Mouse (Mus musculus) liver, embryonic 15.5 days (tissue): Measurements from ENCODE around the gene Primpol. TPM values are rescaled to one million over a fixed set of nuclear protein-coding genes. Genes with fewer than 3 reads are reported as not detected.

Experiments used
- ATAC-seq: fragments of 200-750 bp; cut with Nextera tagmentation; 2 replicates; pipeline ENCODE4 v1.8.0; 2017; ENCODE audit warnings: moderate number of reproducible peaks, mild to moderate bottlenecking, moderate library complexity; ENCODE audit not compliant: insufficient read depth
- H3K27ac ChIP-seq: fragments of 300-500 bp; sonication (generic); replicated peaks from 2 replicates; pipeline ENCODE4 v1.5.1; 2015; ENCODE audit warnings: mild to moderate bottlenecking, inconsistent platforms
- H3K27me3 ChIP-seq: fragments of 300-500 bp; sonication (generic); 2 replicates; pipeline ENCODE4 v1.6.1; 2015; ENCODE audit warnings: mild to moderate bottlenecking, inconsistent platforms
- H3K36me3 ChIP-seq: fragments of 300-500 bp; sonication (generic); replicated peaks from 2 replicates; pipeline ENCODE4 v1.6.1; 2015; ENCODE audit warnings: moderate library complexity, mild to moderate bottlenecking, inconsistent platforms
- H3K4me1 ChIP-seq: fragments of 300-500 bp; sonication (generic); replicated peaks from 2 replicates; pipeline ENCODE4 v1.6.1; 2015; ENCODE audit warnings: inconsistent platforms
- H3K4me2 ChIP-seq: fragments of 300-500 bp; sonication (generic); 2 replicates; pipeline ENCODE4 v1.6.1; 2015; ENCODE audit warnings: moderate library complexity, mild to moderate bottlenecking, inconsistent platforms
- H3K4me3 ChIP-seq: fragments of 300-500 bp; sonication (generic); replicated peaks from 2 replicates; pipeline ENCODE4 v1.5.1; 2015; ENCODE audit warnings: mild to moderate bottlenecking, inconsistent platforms
- H3K9ac ChIP-seq: fragments of 300-500 bp; sonication (generic); 2 replicates; pipeline ENCODE4 v1.6.1; 2015; ENCODE audit warnings: moderate library complexity, mild to moderate bottlenecking, inconsistent platforms
- H3K9me3 ChIP-seq: fragments of 300-500 bp; sonication (generic); replicated peaks from 2 replicates; pipeline ENCODE4 v1.6.1; 2016; ENCODE audit warnings: inconsistent platforms
- WGBS: fragments of 180-500 bp; shearing (Covaris S2); methylation state at CpG from one replicate; pipeline ENCODE4 v1.1.7; 2015; ENCODE audit warnings: mixed read lengths; ENCODE audit not compliant: insufficient replicate concordance; 5-methylcytosine and 5-hydroxymethylcytosine counted together
- polyA plus RNA-seq: library from polyadenylated mRNA; unstranded; fragments of >200 nt; fragmentation: Nextera tagmentation; extraction: Ambion mirVana; gene quantifications from 2 replicates; pipeline ENCODE4 v1.2.1, GENCODE M21; 2015

The Primpol gene
- polyA plus RNA-seq, 1 experiment from 2014 or later = 9.0 TPM

DNA sequence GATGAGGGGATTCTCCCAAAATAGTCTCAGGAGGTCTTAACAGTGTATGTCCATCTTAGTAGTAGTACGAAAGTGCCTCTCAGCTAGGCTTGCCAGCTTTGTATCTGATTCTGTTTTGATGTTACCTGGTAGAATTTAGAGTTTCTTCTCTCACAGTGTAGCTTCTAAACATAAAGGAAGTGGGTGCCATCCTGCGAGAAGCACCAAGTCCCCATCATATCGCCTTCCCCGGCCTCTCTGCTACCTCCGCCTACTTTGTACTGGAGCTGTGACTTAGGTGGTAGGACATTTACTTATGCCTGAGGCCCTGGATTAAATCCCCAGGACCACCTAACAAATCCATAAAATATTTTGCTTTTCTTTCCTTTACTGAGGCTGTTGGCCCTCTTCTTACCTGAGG is 9.6 kb upstream of the Primpol start:
- no peaks in the 10 kb centered on the region for H3K9me3 ChIP-seq
- H3K27me3 ChIP-seq = no peaks in the 10 kb centered on the region
- no peak overlapping the region for H3K4me3 ChIP-seq
- H3K4me1 ChIP-seq = peaks cover 35% of the 10 kb centered on the region
- no peak overlapping the region for H3K9ac ChIP-seq
- peaks cover 16% of the 10 kb centered on the region for H3K36me3 ChIP-seq
- H3K27ac ChIP-seq = no peak overlapping the region
- 73% methylated on average over 5 of the region's 5 CpGs for WGBS
- no peak overlapping the region for H3K4me2 ChIP-seq
- ATAC-seq = no peak

DNA sequence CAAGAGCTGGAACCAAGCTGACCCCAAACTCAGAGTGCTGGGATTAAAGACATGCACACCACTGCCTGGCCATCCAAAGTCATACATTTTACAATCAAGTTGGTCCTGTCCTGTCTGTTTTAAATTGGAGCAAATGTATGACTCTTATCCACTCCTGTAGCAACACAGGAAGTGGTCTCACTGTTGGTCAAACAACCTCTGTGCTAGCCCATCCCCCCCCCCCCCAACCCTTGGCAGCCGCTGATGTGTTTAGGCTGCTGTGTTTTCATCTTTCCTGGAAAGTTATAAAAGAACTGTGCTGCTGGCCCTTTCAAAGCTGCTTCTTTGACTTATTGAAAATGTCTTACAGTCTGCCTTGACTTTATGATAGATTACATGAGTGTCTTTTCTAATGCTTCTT is 8.2 kb upstream of the Primpol start:
- ATAC-seq = no peak
- H3K27me3 ChIP-seq = no peaks in the 10 kb centered on the region
- no peak overlapping the region for H3K4me2 ChIP-seq
- no peak overlapping the region for H3K4me3 ChIP-seq
- no peak overlapping the region for H3K27ac ChIP-seq
- H3K4me1 ChIP-seq = peaks cover 35% of the 10 kb centered on the region
- H3K9ac ChIP-seq = no peak overlapping the region
- WGBS = 12% methylated on average over 1 of the region's 1 CpGs
- H3K9me3 ChIP-seq = no peaks in the 10 kb centered on the region
- peaks cover 2% of the 10 kb centered on the region for H3K36me3 ChIP-seq

DNA sequence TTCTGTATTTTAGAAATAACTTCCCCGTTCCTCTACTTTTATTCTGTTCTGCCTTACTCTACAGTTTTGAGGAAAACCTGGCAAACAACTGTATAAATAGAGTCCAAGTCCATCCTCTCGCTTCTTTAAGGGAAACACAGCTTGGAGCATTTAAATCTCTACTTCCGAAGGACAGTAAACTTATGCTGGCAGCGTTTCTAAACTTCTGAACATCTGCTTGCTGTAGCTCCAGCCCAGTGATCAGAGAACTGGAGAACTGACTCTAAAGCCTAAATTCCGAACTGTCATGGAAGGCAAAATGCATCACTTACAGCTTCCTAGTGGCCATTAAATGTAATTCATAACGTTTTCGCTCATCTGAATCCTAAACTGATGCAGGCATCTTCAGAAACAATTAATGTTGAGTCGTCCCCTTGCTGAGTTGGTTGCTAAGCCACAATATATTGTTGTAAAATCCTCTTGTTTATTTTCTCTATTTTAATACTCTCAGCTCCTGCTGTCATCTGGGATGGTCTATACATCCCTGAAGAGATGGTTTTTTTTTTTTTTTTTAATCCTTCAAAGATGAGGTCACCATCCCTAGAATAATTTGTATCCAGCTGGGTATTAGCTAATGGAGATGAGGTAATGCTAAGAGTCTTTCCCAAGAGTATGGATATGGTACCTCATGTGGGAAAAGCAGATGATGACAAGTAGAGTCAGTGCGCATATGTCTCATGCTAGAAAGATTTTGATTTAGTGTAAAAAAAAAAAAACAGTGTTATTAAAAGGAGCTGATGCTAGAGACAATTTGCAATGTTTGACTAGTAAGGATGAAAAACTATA is 5.6 kb upstream of the Primpol start:
- WGBS = 78% methylated on average over 9 of the region's 9 CpGs
- no peaks in the 10 kb centered on the region for H3K27me3 ChIP-seq
- H3K9ac ChIP-seq = no peak overlapping the region
- no peaks in the 10 kb centered on the region for H3K36me3 ChIP-seq
- H3K4me3 ChIP-seq = no peak overlapping the region
- H3K4me1 ChIP-seq = peaks cover 49% of the 10 kb centered on the region
- no peaks in the 10 kb centered on the region for H3K9me3 ChIP-seq
- no peak overlapping the region for H3K4me2 ChIP-seq
- no peak overlapping the region for H3K27ac ChIP-seq
- ATAC-seq = no peak

DNA sequence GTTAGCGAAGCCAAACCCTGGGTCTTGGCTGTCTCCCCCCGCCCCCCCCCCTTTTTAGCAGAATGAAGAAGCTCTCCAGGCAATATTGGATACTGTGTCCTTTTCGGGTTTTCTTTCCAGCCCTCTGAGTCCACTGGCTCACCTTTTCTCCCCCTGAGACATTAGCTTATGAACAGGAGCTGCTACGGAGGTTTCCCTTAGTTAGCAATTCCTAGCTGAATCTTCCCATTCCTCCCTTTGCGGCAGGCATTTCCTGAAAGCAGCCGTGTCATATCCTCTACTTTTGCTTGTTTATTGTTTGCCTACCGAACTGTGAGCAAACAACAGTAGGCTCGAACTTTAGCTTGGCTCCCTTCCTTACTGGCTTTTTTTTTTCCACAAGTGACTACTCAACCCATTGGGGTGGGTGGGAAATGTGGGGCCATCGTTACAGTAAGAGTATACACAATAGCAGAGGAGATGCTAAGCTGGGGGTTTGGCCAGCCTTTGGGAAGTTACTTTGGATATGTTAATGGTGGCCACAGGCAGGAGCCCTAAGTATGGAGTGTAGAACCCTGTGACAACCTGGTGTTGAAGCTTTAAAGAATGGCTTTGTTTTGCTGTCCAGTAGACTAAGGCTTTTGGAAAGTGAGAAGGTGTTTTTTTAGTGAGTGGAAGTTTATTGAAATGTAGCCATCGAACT is 1.8 kb upstream of the Primpol start:
- H3K27ac ChIP-seq = peak overlapping the region; percentile 86; the same call in 1 of the 2 replicates
- peaks cover 49% of the 10 kb centered on the region for H3K4me1 ChIP-seq
- H3K27me3 ChIP-seq = no peaks in the 10 kb centered on the region
- no peaks in the 10 kb centered on the region for H3K9me3 ChIP-seq
- H3K9ac ChIP-seq = peak overlapping the region; percentile 77
- no peaks in the 10 kb centered on the region for H3K36me3 ChIP-seq
- H3K4me3 ChIP-seq = peak overlapping the region; percentile 77
- 8% methylated on average over 10 of the region's 10 CpGs for WGBS
- peak overlapping the region; percentile 95 for H3K4me2 ChIP-seq
- no peak for ATAC-seq

DNA sequence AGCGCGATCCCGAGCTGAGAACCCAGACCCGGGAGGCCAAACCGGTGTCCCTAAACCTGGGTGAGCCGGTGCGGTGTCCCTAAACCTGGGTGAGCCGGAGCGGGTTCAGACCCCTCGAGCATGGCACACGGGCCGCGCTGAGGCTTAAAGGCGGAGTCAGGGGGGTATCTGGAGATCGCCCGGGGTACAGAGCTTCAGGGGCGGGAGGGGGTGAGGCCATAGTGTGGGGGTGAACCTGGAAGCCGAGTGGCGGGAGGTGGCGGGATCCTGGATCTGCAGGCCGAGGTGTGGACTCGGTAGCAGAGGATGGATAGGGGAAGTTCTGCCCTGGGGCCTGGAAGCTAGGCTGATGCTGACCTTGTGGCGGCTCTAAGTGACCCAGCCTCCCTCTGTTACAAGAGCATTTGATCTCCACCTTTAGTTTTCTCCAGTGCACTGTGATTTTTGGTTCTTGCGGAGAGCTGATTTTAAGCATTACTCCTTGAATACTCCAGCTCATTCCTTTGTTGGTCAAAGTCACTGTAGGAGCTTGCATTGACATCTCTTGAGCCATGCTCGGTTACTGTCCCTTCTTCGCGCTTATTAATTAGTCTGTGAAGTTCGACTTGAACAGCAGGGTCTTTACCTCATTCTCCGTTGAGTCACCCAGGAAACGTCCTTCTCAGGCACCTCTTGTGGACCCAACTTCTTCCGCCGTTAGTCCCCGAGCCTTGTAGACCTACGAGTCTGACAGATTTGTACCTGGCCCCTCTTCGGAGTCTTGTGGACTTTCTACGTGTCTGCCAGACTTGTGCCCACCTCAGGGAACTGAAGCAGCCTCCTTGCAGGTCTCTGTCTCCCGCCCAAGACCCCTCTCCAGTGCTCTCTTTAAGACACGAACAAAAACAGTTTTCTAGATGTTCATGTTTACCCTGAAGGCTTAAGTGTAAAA is 943 bp upstream of the Primpol start:
- Histone ChIP-seq H3K9me3 (no peaks in the 10 kb centered on the region), H3K9ac (peak overlapping the region; percentile 77), H3K4me1 (peaks cover 54% of the 10 kb centered on the region), H3K27me3 (no peaks in the 10 kb centered on the region), H3K27ac (peak overlapping the region; percentile 86), H3K4me2 (peak overlapping the region; percentile 95), H3K36me3 (no peaks in the 10 kb centered on the region), H3K4me3 (peak overlapping the region; percentile 77)
- under 1% methylated on average over 38 of the region's 38 CpGs for WGBS
- peak; percentile 51 for ATAC-seq

DNA sequence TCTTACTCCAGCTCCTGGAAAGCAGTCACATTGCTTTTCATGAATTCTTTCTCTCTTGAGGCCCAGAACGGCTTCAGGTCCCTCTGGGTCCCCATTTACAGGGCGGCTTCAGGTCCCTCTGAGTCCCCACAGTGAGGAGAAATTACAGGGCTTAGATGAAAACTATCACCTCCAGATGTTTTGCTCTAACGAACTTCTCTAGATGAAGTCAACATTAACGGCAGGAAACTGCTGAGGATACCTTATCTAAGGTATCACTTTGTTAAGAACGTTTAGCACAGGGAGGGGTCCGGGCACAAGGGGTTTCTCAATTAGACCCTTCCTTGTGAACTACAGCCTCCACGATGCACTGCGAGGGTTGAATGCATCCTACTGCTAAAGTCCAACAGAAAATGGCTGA is 1.1 kb downstream of the Primpol start:
- peak overlapping the region; percentile 77 for H3K4me3 ChIP-seq
- 0 out of 2 replicates have a peak overlapping the region, but pooled peaks have one; percentile 67 for H3K9ac ChIP-seq
- H3K4me2 ChIP-seq = peak overlapping the region; percentile 95
- H3K36me3 ChIP-seq = peaks cover 8% of the 10 kb centered on the region
- no peak for ATAC-seq
- H3K27ac ChIP-seq = peak overlapping the region; percentile 87
- 19% methylated on average over 8 of the region's 8 CpGs for WGBS
- H3K4me1 ChIP-seq = peaks cover 56% of the 10 kb centered on the region
- H3K27me3 ChIP-seq = no peaks in the 10 kb centered on the region
- H3K9me3 ChIP-seq = no peaks in the 10 kb centered on the region

DNA sequence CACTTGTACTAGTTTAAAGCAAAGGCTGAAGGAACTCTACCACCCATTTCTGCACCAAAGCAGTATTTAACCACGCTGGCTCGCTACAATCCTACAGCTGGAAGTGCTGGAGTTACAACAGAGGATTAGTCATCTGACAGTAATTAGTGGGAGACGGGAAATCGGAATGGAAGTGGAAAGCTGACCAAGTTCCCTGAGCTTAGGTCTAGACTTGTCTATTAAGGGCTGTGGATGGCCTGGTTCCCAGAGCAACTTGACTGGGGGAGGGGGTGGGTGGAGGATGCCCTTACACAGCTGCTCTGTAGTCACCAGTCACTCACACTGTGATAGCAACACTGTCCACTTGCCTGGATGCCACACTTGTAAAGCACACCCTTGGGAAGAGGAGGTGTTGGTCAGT is 3.6 kb downstream of the Primpol start:
- H3K36me3 ChIP-seq = peaks cover 25% of the 10 kb centered on the region
- no peak overlapping the region for H3K27ac ChIP-seq
- no peak for ATAC-seq
- H3K4me3 ChIP-seq = no peak overlapping the region
- H3K9me3 ChIP-seq = no peaks in the 10 kb centered on the region
- 77% methylated on average over 4 of the region's 4 CpGs for WGBS
- no peak overlapping the region for H3K9ac ChIP-seq
- peaks cover 42% of the 10 kb centered on the region for H3K4me1 ChIP-seq
- H3K4me2 ChIP-seq = no peak overlapping the region
- H3K27me3 ChIP-seq = no peaks in the 10 kb centered on the region

DNA sequence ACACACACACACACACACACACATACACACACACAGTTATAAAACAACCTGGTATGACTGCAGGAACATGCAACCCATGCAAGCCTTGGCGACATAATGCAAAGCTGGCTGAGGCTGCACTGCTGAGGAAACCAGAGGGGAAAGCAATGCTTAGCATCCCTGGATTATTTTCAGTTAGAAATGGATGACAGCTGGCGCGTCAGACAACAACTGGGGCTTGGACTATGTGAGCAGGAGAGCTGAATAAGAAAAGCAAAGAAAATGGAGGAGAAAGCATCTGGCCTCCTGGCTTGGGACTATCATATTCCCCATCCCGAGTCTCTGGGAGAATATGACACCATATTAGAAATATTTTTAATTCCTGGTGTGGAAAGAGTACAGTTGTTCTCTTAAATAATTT is 4.1 kb downstream of the Primpol start:
- WGBS = 80% methylated on average over 4 of the region's 4 CpGs
- Histone ChIP-seq H3K9me3 (no peaks in the 10 kb centered on the region), H3K36me3 (peaks cover 29% of the 10 kb centered on the region), H3K27me3 (no peaks in the 10 kb centered on the region), H3K27ac (no peak overlapping the region), H3K4me3 (no peak overlapping the region), H3K9ac (no peak overlapping the region), H3K4me2 (no peak overlapping the region), H3K4me1 (peaks cover 38% of the 10 kb centered on the region)
- no peak for ATAC-seq

DNA sequence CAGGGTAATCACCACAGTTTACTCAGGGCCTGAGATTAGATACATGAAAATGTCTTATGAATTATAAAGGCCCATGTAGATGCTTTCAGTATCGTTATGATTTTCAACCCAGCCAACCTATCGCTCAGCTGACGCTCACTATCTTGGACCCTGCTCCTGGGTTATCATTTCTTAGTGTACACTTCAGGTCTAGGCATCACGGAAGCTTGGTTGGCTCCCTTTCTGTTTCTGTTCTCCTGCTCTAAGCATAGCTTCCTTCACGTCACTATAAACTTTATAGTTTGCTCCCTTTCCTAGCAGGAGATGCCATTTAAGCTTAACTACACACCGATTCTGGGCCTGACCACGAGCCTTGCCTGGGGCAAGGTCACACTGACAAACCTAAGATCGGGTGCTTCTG is 5.5 kb downstream of the Primpol start:
- WGBS = 72% methylated on average over 8 of the region's 8 CpGs
- no peaks in the 10 kb centered on the region for H3K27me3 ChIP-seq
- no peak overlapping the region for H3K4me3 ChIP-seq
- no peak for ATAC-seq
- no peak overlapping the region for H3K9ac ChIP-seq
- no peaks in the 10 kb centered on the region for H3K9me3 ChIP-seq
- no peak overlapping the region for H3K4me2 ChIP-seq
- H3K27ac ChIP-seq = no peak overlapping the region
- H3K4me1 ChIP-seq = peaks cover 30% of the 10 kb centered on the region
- peaks cover 38% of the 10 kb centered on the region for H3K36me3 ChIP-seq

DNA sequence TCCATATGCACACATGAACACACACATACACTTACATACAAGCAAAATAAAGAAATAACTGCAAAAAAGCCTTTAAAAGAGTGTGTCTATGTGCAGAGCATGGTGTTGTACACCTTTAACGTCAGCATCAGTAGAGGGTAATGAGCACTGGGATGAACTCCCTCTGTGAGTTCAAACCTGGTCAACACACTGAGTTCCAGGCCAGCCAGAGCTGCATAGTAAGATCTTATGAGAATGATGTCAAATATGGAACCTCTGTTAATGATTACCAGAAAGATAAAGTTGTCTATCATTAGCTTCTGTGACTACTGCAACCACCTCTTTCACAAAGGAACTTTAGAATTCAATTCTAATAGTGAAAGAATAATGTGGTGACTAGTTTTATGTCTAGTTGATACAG is 10.1 kb downstream of the Primpol start:
- Histone ChIP-seq H3K4me2 (no peak overlapping the region), H3K4me3 (no peak overlapping the region), H3K27me3 (no peaks in the 10 kb centered on the region), H3K36me3 (peaks cover 57% of the 10 kb centered on the region), H3K27ac (no peak overlapping the region), H3K9ac (no peak overlapping the region), H3K9me3 (no peaks in the 10 kb centered on the region), H3K4me1 (no peaks in the 10 kb centered on the region)
- WGBS = 74% methylated on average over 1 of the region's 1 CpGs
- no peak for ATAC-seq

DNA sequence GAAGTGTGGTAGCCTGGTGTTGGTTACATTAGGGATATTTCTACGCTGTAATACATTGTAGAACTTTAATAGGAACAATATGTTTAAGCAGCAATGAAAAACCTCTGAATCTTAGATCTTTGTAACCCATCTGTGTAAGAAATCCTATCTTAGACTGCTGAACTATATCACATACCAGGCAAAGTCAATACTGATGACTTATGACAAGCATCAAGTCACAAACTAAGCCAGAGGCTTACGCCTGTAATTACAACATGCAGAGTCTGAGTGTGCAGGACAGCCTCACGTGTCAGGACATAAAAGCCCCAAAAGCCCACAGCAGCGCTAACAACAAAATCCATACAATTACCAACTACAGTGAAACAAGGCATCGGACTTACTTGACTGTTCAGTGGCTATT is 13.4 kb downstream of the Primpol start:
- Histone ChIP-seq H3K27ac (no peak overlapping the region), H3K4me3 (no peak overlapping the region), H3K36me3 (peaks cover 37% of the 10 kb centered on the region), H3K27me3 (no peaks in the 10 kb centered on the region), H3K9me3 (no peaks in the 10 kb centered on the region), H3K4me1 (peaks cover 12% of the 10 kb centered on the region), H3K4me2 (no peak overlapping the region), H3K9ac (no peak overlapping the region)
- 80% methylated on average over 5 of the region's 5 CpGs for WGBS
- no peak for ATAC-seq
